Mouse (Mus musculus) neural tube, embryonic 15.5 days (tissue): ENCODE measurements around the gene Tjap1. TPM values are rescaled to one million over a fixed set of nuclear protein-coding genes. Genes with fewer than 3 reads are reported as not detected.

Experiments used
- ATAC-seq: fragments of 200-750 bp; cut with Nextera tagmentation; 2 replicates; pipeline ENCODE4 v1.8.0; 2017; ENCODE audit warnings: mild to moderate bottlenecking, moderate TSS enrichment, moderate library complexity; ENCODE audit not compliant: low FRiP score
- H3K27ac ChIP-seq: fragments of 300-500 bp; sonication (generic); replicated peaks from 2 replicates; pipeline ENCODE4 v1.5.1; 2015; ENCODE audit warnings: mild to moderate bottlenecking, inconsistent platforms
- H3K27me3 ChIP-seq: fragments of 300-500 bp; sonication (generic); replicated peaks from 2 replicates; pipeline ENCODE4 v1.6.1; 2015; ENCODE audit warnings: inconsistent platforms
- H3K36me3 ChIP-seq: fragments of 300-500 bp; sonication (generic); 2 replicates; pipeline ENCODE4 v1.6.1; 2015; ENCODE audit warnings: inconsistent platforms
- H3K4me1 ChIP-seq: fragments of 300-500 bp; sonication (generic); 2 replicates; pipeline ENCODE4 v1.6.1; 2015; ENCODE audit warnings: inconsistent platforms
- H3K4me2 ChIP-seq: fragments of 300-500 bp; sonication (generic); 2 replicates; pipeline ENCODE4 v1.6.1; 2015; ENCODE audit warnings: inconsistent platforms, mild to moderate bottlenecking, moderate library complexity
- H3K4me3 ChIP-seq: fragments of 300-500 bp; sonication (generic); replicated peaks from 2 replicates; pipeline ENCODE4 v1.5.1; 2015; ENCODE audit warnings: mild to moderate bottlenecking, inconsistent platforms
- H3K9ac ChIP-seq: fragments of 300-500 bp; sonication (generic); replicated peaks from 2 replicates; pipeline ENCODE4 v1.6.1; 2015; ENCODE audit warnings: mild to moderate bottlenecking, inconsistent platforms
- H3K9me3 ChIP-seq: fragments of 300-500 bp; sonication (generic); replicated peaks from 2 replicates; pipeline ENCODE4 v1.6.1; 2016; ENCODE audit warnings: inconsistent platforms
- WGBS: fragments of 180-500 bp; shearing (Covaris S2); methylation state at CpG from one replicate; pipeline ENCODE4 v1.1.7; 2015; ENCODE audit warnings: mixed read lengths; 5-methylcytosine and 5-hydroxymethylcytosine counted together
- polyA plus RNA-seq: library from polyadenylated mRNA; unstranded; fragments of >200 nt; fragmentation: Nextera tagmentation; extraction: Ambion mirVana; gene quantifications from 2 replicates; pipeline ENCODE4 v1.2.1, GENCODE M21; 2015

The Tjap1 gene
- polyA plus RNA-seq, 1 experiment from 2014 or later, result 28.6 TPM

DNA sequence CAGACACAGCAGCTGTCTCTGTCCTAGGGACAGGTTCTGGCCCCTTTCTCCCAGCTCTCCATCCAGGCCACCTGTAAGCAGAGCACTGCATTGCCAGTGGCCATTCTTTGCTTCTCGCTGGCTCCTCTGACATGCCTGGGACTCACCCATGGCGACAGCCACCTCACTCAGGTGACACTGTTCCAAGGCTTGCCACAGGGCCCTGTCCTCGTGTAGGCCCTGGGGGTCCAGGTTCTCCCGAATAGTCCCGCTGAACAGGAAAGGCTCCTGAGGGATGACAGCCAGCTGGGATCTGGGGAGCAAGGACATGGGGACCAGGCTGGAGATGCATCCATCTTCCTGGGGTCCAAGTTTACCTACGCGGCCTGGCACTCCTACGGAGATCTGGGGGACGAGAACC is 21.4 kb upstream of the Tjap1 start:
- H3K36me3 ChIP-seq, result peaks cover 37% of the 10 kb centered on the region
- no peak for ATAC-seq
- 90% methylated on average over 9 of the region's 9 CpGs for WGBS

DNA sequence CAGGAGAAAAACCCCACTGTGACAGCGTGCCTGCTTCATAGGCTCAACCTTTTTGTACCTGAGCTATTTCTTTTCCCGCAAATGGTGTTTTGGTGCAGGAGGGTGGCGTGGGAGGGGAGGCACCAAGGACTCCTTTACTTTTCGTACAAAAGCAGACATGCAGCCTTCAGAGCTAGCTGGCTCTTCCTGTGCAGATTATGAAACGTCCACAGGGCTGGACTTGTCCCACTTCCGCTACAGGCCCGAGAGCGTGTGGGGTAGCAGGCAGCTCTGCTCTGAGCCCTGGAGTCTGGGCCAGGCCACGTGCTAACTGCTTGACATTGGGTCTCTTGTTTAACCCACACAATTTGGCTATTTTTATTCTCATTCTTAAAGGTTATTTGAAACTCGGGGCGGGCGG is 19.1 kb upstream of the Tjap1 start:
- peaks cover 37% of the 10 kb centered on the region for H3K36me3 ChIP-seq
- H3K27me3 ChIP-seq, result peaks cover 3% of the 10 kb centered on the region; the same call in 1 of the 2 replicates
- H3K9me3 ChIP-seq, result no peaks in the 10 kb centered on the region
- H3K27ac ChIP-seq, result no peak overlapping the region
- no peak overlapping the region for H3K4me3 ChIP-seq
- no peak for ATAC-seq
- no peak overlapping the region for H3K4me2 ChIP-seq
- WGBS, result 84% methylated on average over 12 of the region's 12 CpGs
- no peak overlapping the region for H3K9ac ChIP-seq
- H3K4me1 ChIP-seq, result peaks cover 16% of the 10 kb centered on the region

More for the DNA sequence above, 21.4 kb upstream of the Tjap1 start:
- Histone ChIP-seq H3K27me3 (peaks cover 3% of the 10 kb centered on the region; the same call in 1 of the 2 replicates), H3K4me2 (no peak overlapping the region), H3K4me3 (no peak overlapping the region), H3K4me1 (peaks cover 4% of the 10 kb centered on the region; the same call in 1 of the 2 replicates), H3K9me3 (no peaks in the 10 kb centered on the region), H3K9ac (no peak overlapping the region), H3K27ac (no peak overlapping the region)

DNA sequence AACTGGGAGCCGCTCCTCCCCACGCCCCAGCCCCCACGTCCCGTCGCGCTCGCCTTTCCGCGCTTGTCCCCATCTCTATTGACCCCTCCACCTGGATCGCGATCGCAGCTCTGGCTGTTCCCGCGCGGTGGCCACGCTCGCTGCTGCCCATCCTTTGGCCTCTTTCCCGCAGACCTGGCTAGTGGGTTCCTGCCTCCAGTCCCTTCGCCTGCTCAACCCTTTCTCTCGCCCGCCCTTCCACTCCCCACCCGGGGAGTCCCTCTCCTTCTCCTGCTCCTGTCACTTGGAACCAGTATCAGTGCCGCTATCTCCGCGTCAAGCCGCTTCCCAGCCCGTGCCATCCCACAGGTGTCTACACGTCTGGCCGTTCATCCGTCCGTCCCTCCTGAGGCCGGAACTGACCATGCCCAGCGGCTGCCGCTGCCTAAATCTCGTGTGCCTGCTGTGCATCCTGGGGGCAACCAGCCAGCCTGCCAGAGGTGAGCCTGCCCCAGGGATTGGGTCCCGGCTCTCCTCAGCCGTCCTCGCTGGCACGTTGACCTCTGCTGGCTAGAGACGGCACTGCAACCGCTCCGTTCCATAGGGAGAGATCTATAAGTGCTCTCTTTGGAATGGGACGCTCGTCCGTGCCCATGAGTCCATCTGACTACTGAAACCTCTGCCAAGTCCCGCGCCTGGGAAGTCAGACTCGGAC is 15.5 kb upstream of the Tjap1 start:
- Histone ChIP-seq H3K4me1 (peaks cover 16% of the 10 kb centered on the region), H3K4me2 (peak overlapping the region; percentile 92), H3K9ac (peak overlapping the region; percentile 83), H3K9me3 (no peaks in the 10 kb centered on the region), H3K27ac (peak overlapping the region; percentile 89), H3K27me3 (peaks cover 25% of the 10 kb centered on the region), H3K4me3 (peak overlapping the region; percentile 80), H3K36me3 (peaks cover 24% of the 10 kb centered on the region)
- WGBS, result under 1% methylated on average over 46 of the region's 48 CpGs
- peak; percentile 72 for ATAC-seq

DNA sequence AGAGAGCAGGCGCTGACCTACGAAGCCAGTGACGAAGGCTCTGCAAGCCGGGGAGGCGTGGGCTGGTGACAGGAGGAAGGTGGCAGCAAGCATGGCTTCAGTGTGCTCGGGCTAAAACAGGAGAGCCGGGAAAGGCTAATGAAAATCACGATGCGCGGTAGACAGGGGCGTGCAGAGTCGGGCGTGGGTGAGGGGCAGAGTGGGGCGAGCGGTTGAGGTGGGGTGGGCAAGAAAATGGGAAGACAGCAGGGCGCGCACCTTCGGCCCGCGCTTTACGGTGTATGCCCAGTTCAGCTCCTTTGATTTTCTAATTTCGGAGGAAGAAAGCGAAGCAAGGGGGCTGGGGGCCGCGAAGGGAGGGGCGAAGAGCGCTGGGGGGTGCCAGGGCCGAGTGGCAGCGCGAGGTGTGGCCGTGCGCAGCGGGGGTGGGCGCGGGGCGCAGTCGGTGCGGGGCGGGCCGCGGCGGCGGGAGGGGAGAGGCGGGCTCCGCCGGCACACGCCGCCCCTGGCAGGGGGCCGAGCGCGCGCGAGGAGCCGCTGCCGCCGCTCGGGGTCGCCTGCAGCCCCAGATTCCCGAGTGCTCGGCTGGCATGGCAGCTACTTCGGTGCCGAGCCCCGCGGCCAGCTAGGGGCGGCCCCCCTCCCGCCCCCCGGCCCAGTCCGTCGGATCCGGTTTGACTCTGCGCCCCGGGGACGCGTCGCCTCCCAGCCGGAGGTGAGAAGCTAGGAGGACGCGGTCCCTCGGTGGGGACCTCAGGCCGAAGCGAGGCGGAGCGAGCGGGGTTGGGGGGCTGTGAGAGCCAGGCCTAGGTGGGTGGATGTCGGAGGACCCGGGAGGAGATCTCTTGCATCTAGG is 14.8 kb upstream of the Tjap1 start, which contains the start of gene Dlk2:
Gene Dlk2 (plus strand): TSS at position 58 of the 856 bp plus-strand sequence.
- Histone ChIP-seq H3K27me3 (peaks cover 31% of the 10 kb centered on the region), H3K4me1 (peaks cover 16% of the 10 kb centered on the region), H3K9ac (peak within 1 kb of the TSS; percentile 83), H3K9me3 (no peaks in the 10 kb centered on the region), H3K4me2 (peak within 1 kb of the TSS; percentile 92), H3K4me3 (peak within 1 kb of the TSS; percentile 80), H3K27ac (peak within 1 kb of the TSS; percentile 89), H3K36me3 (peaks cover 17% of the 10 kb centered on the region; the same call in 1 of the 2 replicates)
- WGBS, result under 1% methylated on average over 66 of the region's 86 CpGs
- peak; percentile 71 for ATAC-seq

DNA sequence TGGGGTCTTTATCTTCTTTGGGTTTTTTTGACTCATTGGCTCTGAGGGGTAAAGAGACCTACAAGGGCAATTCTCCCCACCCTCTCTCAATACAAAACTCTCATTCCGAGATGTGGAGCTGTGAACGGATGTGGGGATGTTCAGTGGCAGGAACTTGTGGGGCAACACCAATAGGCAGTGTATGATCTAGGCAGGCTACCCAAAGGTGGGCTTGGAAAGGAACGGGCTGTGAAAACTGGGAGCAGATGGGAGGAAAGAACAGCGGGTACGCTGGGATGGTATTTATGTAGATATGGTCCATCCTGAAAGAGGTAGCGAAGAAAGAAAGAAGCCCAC is 14.2 kb upstream of the Tjap1 start:
- Histone ChIP-seq H3K9me3 (no peaks in the 10 kb centered on the region), H3K36me3 (peaks cover 11% of the 10 kb centered on the region; the same call in 1 of the 2 replicates), H3K27me3 (peaks cover 37% of the 10 kb centered on the region), H3K9ac (peak overlapping the region; percentile 83), H3K4me2 (peak overlapping the region; percentile 92), H3K27ac (peak overlapping the region; percentile 89), H3K4me3 (peak overlapping the region; percentile 80), H3K4me1 (peaks cover 16% of the 10 kb centered on the region)
- no peak for ATAC-seq
- 6% methylated on average over 6 of the region's 6 CpGs for WGBS

DNA sequence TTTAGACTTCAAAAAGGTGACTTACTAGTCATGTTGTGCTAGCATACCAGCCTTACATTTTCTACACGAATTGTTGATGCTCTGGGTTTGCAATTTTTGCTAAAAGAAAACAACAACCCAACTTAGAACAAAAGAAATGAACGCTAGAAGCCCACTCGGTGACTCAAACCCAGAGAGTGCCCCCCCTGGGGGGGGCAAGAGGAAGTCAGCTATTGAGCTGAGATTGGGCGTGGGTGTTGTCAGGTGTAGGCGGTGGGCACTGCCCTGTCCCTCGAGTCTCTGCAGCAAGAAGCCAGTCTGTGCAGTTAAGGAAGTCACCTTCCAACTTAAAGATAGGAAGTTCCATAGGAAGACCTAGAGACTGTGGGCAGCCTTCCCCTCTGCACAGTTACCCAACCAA is 13.8 kb upstream of the Tjap1 start:
- Histone ChIP-seq H3K36me3 (peaks cover 7% of the 10 kb centered on the region; the same call in 1 of the 2 replicates), H3K27me3 (peaks cover 39% of the 10 kb centered on the region), H3K4me3 (peak overlapping the region; percentile 80), H3K27ac (peak overlapping the region; percentile 89), H3K9me3 (no peaks in the 10 kb centered on the region), H3K4me1 (peaks cover 16% of the 10 kb centered on the region), H3K9ac (no peak overlapping the region), H3K4me2 (peak overlapping the region; percentile 92)
- WGBS, result 53% methylated on average over 6 of the region's 6 CpGs
- ATAC-seq, result no peak

DNA sequence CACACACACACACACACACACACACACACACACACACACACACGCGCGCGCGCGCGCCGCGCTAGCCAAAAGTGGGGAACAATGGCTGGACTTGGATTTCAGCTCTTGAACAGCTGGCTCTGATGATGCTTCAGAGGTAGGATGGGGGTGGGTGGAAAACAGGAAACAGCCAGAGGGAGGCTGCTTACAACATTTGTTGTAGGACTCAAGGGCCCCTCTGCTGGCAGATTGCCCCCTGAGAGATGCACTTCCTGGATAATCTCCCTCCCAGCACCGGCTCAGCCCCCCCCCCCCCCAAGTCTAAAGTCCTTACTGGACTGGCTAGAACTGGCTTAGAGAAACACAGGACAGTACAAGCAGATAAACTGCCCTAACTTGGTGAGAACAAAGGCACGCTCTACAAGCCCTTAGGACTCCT is 4.9 kb upstream of the Tjap1 start:
- H3K9ac ChIP-seq, result no peak overlapping the region; the same call in 1 of the 2 replicates
- no peak overlapping the region for H3K4me3 ChIP-seq
- H3K4me2 ChIP-seq, result no peak overlapping the region
- H3K27me3 ChIP-seq, result peaks cover 8% of the 10 kb centered on the region; the same call in 1 of the 2 replicates
- H3K36me3 ChIP-seq, result no peaks in the 10 kb centered on the region
- ATAC-seq, result no peak
- no peak overlapping the region for H3K27ac ChIP-seq
- H3K9me3 ChIP-seq, result no peaks in the 10 kb centered on the region
- H3K4me1 ChIP-seq, result peaks cover 6% of the 10 kb centered on the region
- WGBS, result 77% methylated on average over 11 of the region's 11 CpGs

DNA sequence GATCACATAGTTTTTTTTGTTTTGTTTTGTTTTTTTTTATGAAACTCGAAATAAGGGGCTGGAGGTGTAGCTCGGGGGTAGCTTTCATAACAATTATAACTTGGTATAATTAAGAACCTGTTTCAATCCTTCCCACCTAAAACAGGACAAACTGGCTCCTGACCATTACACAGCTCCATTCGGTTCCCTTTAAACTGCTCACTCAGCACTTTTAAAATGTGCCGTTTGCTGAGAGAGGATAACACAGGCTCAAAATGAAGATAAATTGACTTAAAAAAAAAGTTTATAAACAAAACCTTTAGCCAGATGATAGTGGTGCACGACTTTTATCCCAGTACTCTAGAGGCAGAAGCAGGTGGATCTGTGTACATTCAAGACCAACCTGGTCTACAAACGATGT is 2.6 kb upstream of the Tjap1 start:
- peaks cover 23% of the 10 kb centered on the region for H3K4me1 ChIP-seq
- H3K9ac ChIP-seq, result no peak overlapping the region
- H3K36me3 ChIP-seq, result no peaks in the 10 kb centered on the region
- ATAC-seq, result no peak
- H3K4me3 ChIP-seq, result no peak overlapping the region
- no peak overlapping the region for H3K4me2 ChIP-seq
- WGBS, result 76% methylated on average over 6 of the region's 6 CpGs
- no peaks in the 10 kb centered on the region for H3K9me3 ChIP-seq
- no peaks in the 10 kb centered on the region for H3K27me3 ChIP-seq
- H3K27ac ChIP-seq, result no peak overlapping the region

DNA sequence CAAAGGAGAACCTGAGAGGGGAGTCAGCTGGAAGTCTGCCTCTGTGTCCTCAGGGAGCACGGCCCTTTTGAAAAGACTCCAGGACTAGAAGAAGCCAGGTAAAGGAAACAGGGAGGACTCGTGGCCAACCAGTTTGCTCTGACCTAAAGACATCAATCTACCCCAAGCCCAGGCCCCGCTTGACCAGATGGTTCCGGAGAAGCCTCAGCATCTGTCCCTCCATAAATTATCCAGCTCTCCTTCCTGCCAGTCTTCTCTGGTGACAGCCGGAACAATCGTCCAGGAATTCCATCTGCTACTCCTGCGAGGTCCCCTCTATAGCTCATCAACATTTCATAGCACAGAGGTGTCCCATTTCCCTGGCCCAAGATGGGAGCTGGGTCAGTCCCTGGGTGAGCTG is 1.8 kb upstream of the Tjap1 start:
- ATAC-seq, result no peak
- WGBS, result 35% methylated on average over 7 of the region's 7 CpGs
- Histone ChIP-seq H3K4me1 (peaks cover 23% of the 10 kb centered on the region), H3K27me3 (no peaks in the 10 kb centered on the region), H3K36me3 (no peaks in the 10 kb centered on the region), H3K4me3 (no peak overlapping the region), H3K27ac (no peak overlapping the region), H3K4me2 (no peak overlapping the region), H3K9ac (no peak overlapping the region), H3K9me3 (no peaks in the 10 kb centered on the region)

DNA sequence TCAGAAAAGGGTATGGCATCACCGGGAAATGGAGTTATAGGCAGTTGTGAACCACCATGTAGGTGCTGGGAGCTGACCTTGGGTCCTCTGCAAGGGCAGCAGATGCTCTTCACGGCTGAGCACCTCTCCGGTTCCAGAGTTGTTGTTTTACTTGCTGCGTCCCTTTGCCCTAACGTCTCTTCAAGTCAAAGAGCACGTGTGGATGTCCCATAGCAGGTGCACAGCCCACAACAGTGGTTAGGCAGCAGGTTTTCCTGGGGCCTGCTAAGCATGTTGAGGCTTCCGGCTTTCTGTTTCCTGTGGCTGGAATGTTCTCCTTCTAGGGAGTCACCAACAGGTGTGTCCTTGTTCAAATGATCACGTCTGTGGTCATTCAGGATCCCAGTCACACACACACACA is 1.1 kb upstream of the Tjap1 start:
- WGBS, result 86% methylated on average over 8 of the region's 8 CpGs
- Histone ChIP-seq H3K27me3 (no peaks in the 10 kb centered on the region), H3K4me2 (no peak overlapping the region), H3K27ac (no peak overlapping the region), H3K9ac (no peak overlapping the region), H3K4me1 (peaks cover 23% of the 10 kb centered on the region), H3K4me3 (no peak overlapping the region), H3K36me3 (peaks cover 5% of the 10 kb centered on the region; the same call in 1 of the 2 replicates), H3K9me3 (no peaks in the 10 kb centered on the region)
- ATAC-seq, result no peak

DNA sequence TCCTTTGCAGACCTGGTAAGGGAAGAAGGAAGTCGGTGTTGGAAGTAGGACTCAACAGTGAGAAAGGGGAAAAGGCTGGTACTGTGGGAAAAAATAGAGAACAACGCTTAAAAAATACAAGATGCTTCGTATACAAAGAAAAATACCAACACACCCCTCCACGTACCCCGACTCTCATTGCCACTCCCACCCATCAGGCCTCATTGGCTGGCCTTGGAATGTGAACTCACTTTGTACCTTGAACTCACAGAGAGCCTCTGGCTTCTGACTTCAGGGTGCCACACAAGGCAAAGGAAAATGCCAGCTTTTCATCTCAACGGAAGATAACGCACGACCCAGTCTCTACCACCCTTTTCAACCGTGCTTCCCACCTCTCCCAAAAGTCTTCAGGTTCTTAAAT is 314 bp upstream of the Tjap1 start:
- H3K4me2 ChIP-seq, result peak overlapping the region; percentile 97
- no peaks in the 10 kb centered on the region for H3K27me3 ChIP-seq
- peak overlapping the region; percentile 59 for H3K4me3 ChIP-seq
- peak overlapping the region; percentile 62 for H3K9ac ChIP-seq
- H3K27ac ChIP-seq, result peak overlapping the region; percentile 80
- ATAC-seq, result peak; percentile 51; the same call in 1 of the 2 replicates
- no peaks in the 10 kb centered on the region for H3K9me3 ChIP-seq
- H3K36me3 ChIP-seq, result peaks cover 8% of the 10 kb centered on the region
- H3K4me1 ChIP-seq, result peaks cover 23% of the 10 kb centered on the region
- WGBS, result 25% methylated on average over 9 of the region's 9 CpGs
